Mouse (Mus musculus) liver, embryonic 14.5 days (tissue): ENCODE data around the gene Slc39a9. TPM values are rescaled to one million over a fixed set of nuclear protein-coding genes. Genes with fewer than 3 reads are reported as not detected.

ENCODE experiments used
- ATAC-seq: fragments of 200-750 bp; cut with Nextera tagmentation; 2 replicates; pipeline ENCODE4 v1.8.0; 2017; ENCODE audit warnings: moderate number of reproducible peaks, mild to moderate bottlenecking, moderate library complexity; ENCODE audit not compliant: insufficient read depth
- DNase-seq, 3 experiments: peaks; one replicate each; pipeline ENCODE4 v3.0.0-alpha.2; 2012 to 2013; ENCODE audit warnings: low read depth in 3 of 3, low spot score in 3 of 3
- H3K27ac ChIP-seq: fragments of 300-500 bp; sonication (generic); 2 replicates; pipeline ENCODE4 v1.5.1; 2014; ENCODE audit warnings: moderate library complexity, mild to moderate bottlenecking, control low read depth, inconsistent platforms
- H3K27me3 ChIP-seq: fragments of 300-500 bp; sonication (generic); 2 replicates; pipeline ENCODE4 v1.6.1; 2014; ENCODE audit warnings: mild to moderate bottlenecking, low read length, moderate library complexity; ENCODE audit not compliant: control insufficient read depth, insufficient read depth
- H3K36me3 ChIP-seq: fragments of 300-500 bp; sonication (generic); replicated peaks from 2 replicates; pipeline ENCODE4 v1.6.1; 2014; ENCODE audit warnings: low read depth; ENCODE audit not compliant: control insufficient read depth, insufficient read depth
- H3K4me1 ChIP-seq, 2 experiments: fragments of 200-500 bp in 1 of 2; fragments of 300-500 bp in 1 of 2; sonication (generic) in 1 of 2; replicated peaks; 2 replicates each; pipeline ENCODE4 v1.6.1; 2012 to 2014; ENCODE audit warnings: antibody characterized with exemption in 1 of 2, inconsistent platforms in 1 of 2, low read length in 1 of 2; ENCODE audit not compliant: control insufficient read depth in 2 of 2, insufficient read depth in 2 of 2
- H3K4me2 ChIP-seq: fragments of 300-500 bp; sonication (generic); 2 replicates; pipeline ENCODE4 v1.6.1; 2014; ENCODE audit warnings: low read depth, mild to moderate bottlenecking, control low read depth, moderate library complexity
- H3K4me3 ChIP-seq, 2 experiments: fragments of 200-500 bp in 1 of 2; fragments of 300-500 bp in 1 of 2; sonication (generic) in 1 of 2; 2 replicates each; pipeline ENCODE4 v1.5.1; 2012 to 2014; ENCODE audit warnings: low read depth in 2 of 2, low read length in 2 of 2, mild to moderate bottlenecking in 2 of 2, control low read depth in 1 of 2, inconsistent platforms in 1 of 2, moderate library complexity in 1 of 2; ENCODE audit not compliant: insufficient read depth in 1 of 2
- H3K9ac ChIP-seq: fragments of 300-500 bp; sonication (generic); replicated peaks from 2 replicates; pipeline ENCODE4 v1.6.1; 2014; ENCODE audit warnings: mild to moderate bottlenecking, control low read depth, moderate library complexity
- H3K9me3 ChIP-seq: fragments of 300-500 bp; sonication (generic); 2 replicates; pipeline ENCODE4 v1.6.1; 2016; ENCODE audit warnings: low read length, mixed read lengths; ENCODE audit not compliant: control insufficient read depth
- CTCF ChIP-seq: IDR thresholded peaks from 2 replicates; pipeline ENCODE4 v1.5.1; 2016; ENCODE audit warnings: antibody characterized with exemption, low read depth, control low read depth
- EP300 ChIP-seq: IDR thresholded peaks from 2 replicates; pipeline ENCODE4 v1.6.1; 2016; ENCODE audit warnings: antibody characterized with exemption, low read depth
- WGBS: fragments of 180-500 bp; shearing (Covaris S2); extraction: QIAGEN DNeasy Blood & Tissue Kit; methylation state at CpG from one replicate; pipeline ENCODE4 v1.1.7; 2014; ENCODE audit not compliant: insufficient replicate concordance; 5-methylcytosine and 5-hydroxymethylcytosine counted together
- polyA plus RNA-seq, 2 experiments: library from polyadenylated mRNA; depleted of rRNA in 1 of 2; stranded (reverse) in 1 of 2; unstranded in 1 of 2; fragments of >200 nt; fragmentation: Nextera tagmentation in 1 of 2; extraction: Ambion mirVana in 1 of 2; gene quantifications; 2 replicates each; pipeline versions ENCODE4 v1.2.1 to v1.2.3; 2012 to 2014

The Slc39a9 gene
- polyA plus RNA-seq, 2 experiments = 9.6 to 10.1 TPM

DNA sequence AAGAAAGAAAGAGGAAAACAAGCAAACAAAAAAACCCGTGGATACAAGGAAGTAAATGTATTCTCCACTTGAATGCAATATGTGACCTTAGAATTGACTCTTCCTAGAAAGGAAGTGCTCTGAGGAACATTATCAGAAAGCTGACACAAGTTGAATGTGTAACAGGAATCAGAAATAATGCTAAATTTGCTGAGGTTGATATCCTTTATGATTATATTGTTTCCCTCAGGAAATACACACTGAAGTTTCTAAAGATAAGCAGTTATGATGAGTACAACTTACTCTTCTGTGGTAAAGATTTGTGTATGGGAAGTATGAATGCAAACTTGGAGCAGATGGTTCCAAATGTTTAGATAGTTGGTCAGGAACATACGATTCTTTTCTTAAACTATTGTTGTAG is 24.7 kb downstream of the Slc39a9 start:
- Histone ChIP-seq H3K9me3 (no peaks in the 10 kb centered on the region), H3K27me3 (no peaks in the 10 kb centered on the region), H3K9ac (no peak overlapping the region), H3K4me2 (no peak overlapping the region), H3K4me1 (peaks cover 0 to 5% of the 10 kb centered on the region in 2 experiments; a peak in 1 of 4 replicates), H3K4me3 (no peak overlapping the region), H3K27ac (no peak overlapping the region), H3K36me3 (peaks cover 8% of the 10 kb centered on the region)
- DNase-seq = no peak
- ATAC-seq = no peak
- 29% methylated on average over 2 of the region's 2 CpGs for WGBS
- TF ChIP-seq CTCF (no peak), EP300 (no peak)

DNA sequence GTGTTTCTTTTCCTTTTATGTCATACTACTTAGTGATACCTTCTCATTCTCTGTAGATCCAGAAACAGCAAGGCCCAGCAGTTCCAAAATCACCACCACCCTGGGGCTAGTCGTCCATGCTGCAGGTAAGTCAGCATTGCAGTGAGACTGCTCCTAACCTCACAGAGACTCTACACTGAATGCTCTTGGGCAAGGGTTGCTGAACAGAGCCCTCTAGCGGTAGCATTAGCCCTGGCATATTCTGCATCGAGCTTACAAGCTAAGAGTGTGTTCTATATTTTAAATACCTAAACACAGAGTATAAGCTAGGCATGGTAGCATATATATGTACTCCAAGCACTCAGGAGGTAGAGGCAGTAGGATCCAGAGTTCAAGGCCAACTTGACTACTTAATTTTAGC is 29.5 kb downstream of the Slc39a9 start:
- WGBS = 15% methylated on average over 3 of the region's 3 CpGs
- Histone ChIP-seq H3K36me3 (peaks cover 10% of the 10 kb centered on the region), H3K27ac (no peak overlapping the region), H3K4me1 (no peaks in the 10 kb centered on the region), H3K4me3 (no peak overlapping the region), H3K9me3 (no peaks in the 10 kb centered on the region), H3K27me3 (no peaks in the 10 kb centered on the region), H3K4me2 (no peak overlapping the region), H3K9ac (no peak overlapping the region)
- TF ChIP-seq CTCF (peak; percentile 89), EP300 (no peak)
- no peak for ATAC-seq
- DNase-seq = peak; percentile 43 to 46 (median 43)

DNA sequence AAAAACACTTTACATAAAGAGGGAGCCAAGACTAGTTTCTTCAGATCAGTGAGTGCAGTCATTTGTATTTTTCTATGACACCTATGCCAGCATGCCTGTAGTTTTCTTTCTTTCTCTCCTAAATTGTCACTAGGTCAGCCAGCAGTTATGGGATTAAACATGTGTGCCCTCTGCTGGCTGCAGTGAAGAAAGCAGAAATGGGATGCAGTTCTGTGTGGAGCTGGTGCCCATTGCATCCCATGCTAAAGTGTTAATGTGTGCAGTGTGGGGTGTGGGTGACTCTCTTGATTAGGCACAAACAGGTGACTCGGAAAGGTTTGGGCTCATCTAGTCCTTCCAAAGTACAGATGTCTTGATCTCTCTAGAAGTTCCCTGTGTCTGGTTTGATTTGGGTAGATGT is 37.7 kb downstream of the Slc39a9 start:
- Histone ChIP-seq H3K27ac (no peak overlapping the region), H3K4me3 (no peak overlapping the region), H3K4me2 (no peak overlapping the region), H3K4me1 (peaks cover 16 to 26% of the 10 kb centered on the region in 2 experiments), H3K9ac (no peak overlapping the region), H3K9me3 (no peaks in the 10 kb centered on the region), H3K27me3 (no peaks in the 10 kb centered on the region), H3K36me3 (no peaks in the 10 kb centered on the region; the same call in none of the 2 replicates)
- 50% methylated on average over 1 of the region's 1 CpGs for WGBS
- ATAC-seq (no peak), DNase-seq (peak in 2 of 3 experiments; percentile 20)
- TF ChIP-seq CTCF = peak; percentile 79
- TF ChIP-seq EP300 = no peak

DNA sequence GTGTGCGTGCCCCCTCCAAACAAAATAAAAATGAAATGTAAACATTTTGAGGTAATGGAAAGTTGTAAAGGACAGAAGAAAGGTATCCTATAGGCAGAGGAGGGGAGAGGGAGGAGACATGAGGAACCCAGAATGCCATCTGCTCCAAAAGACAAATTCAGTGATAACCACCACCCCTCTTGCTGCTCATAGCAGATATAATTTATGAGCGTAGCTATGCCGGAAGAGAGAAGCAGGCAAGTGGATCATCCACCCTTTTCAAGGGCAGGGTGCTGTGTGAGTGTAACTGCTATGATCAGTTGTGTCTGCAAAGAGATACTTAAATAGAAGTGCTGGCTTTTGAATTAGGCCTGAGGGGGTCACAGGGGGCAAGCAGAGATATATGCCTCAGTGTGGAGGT is 39.9 kb downstream of the Slc39a9 start:
- ATAC-seq = peak; percentile 91
- WGBS = 37% methylated on average over 3 of the region's 3 CpGs

DNA sequence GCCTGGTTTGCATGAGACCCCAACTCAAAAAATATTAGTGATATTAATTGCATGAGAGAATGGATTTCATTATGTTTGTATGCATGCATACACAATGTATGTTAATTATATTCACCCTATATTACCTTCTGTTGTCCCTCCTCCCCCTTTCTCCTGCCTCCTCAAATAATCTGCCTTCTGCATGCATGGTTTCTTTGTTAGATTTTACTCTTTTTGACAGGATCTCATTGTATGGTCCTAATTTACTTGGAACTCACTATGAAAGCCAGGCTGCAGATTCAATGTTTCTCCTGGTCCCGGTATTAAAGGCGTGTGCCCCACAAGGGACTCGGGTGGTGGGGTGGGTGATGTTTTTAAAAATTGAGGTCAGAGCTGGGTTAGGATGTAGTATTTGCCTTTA is 40.6 kb downstream of the Slc39a9 start:
- TF ChIP-seq EP300 = no peak
- WGBS = 80% methylated on average over 3 of the region's 3 CpGs
- no peaks in the 10 kb centered on the region for H3K9me3 ChIP-seq
- H3K36me3 ChIP-seq = no peaks in the 10 kb centered on the region; the same call in none of the 2 replicates
- no peak overlapping the region for H3K9ac ChIP-seq
- H3K27ac ChIP-seq = no peak overlapping the region
- no peak overlapping the region for H3K4me3 ChIP-seq
- no peak for ATAC-seq
- H3K27me3 ChIP-seq = no peaks in the 10 kb centered on the region
- DNase-seq = no peak
- H3K4me1 ChIP-seq = peaks cover 16 to 26% of the 10 kb centered on the region in 2 experiments
- H3K4me2 ChIP-seq = peak overlapping the region; percentile 1; the same call in 1 of the 2 replicates

More for the DNA sequence above, 39.9 kb downstream of the Slc39a9 start:
- Histone ChIP-seq H3K27ac (peak overlapping the region; percentile 57), H3K9me3 (no peaks in the 10 kb centered on the region), H3K4me3 (no peak overlapping the region; a peak in 1 of 4 replicates), H3K36me3 (no peaks in the 10 kb centered on the region; the same call in none of the 2 replicates), H3K4me1 (peaks cover 16 to 26% of the 10 kb centered on the region in 2 experiments), H3K9ac (no peak overlapping the region), H3K4me2 (0 out of 2 replicates have a peak overlapping the region, but pooled peaks have one; percentile 28), H3K27me3 (no peaks in the 10 kb centered on the region)
- TF ChIP-seq EP300 (peak; percentile 72), CTCF (no peak)
- peak; percentile 23 to 53 (median 34) for DNase-seq
